Mouse (Mus musculus): Measurements from ENCODE around the gene Btf3. TPM values are rescaled to one million over a fixed set of nuclear protein-coding genes. Genes with fewer than 3 reads are reported as not detected.

Btf3 gene
- polyA plus RNA-seq, 1 experiment from 2014 or later: 326 TPM

DNA sequence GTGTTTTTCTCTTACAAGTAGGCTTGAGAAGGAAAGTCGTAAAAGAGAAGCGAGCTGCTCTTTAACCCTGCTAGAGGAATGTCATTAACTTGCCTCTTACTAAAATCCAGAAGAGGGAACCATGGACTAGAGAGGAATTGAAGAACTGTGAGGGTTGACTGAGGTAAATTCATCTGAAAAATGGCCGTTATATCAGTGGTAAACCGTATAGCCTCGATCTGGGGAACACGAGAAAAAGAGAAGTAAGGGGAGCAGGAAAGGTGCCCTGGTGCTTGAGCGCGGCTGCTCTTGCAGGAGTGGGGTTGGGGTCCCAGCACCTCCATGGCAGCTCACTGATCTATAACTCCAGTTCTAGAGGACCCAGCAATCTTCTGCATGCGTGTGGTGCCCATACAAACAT lies 42.8 kb downstream of the Btf3 start:
- WGBS (ENCODE audit: insufficient replicate concordance): 71% methylated on average over 9 of the region's 9 CpGs
- ATAC-seq (ENCODE audit: insufficient read depth): no peak
- no peak overlapping the region for H3K4me2 ChIP-seq
- peaks cover 37% of the 10 kb centered on the region for H3K36me3 ChIP-seq (replicated peaks)
- H3K27me3 ChIP-seq: no peaks in the 10 kb centered on the region
- peaks cover 9% of the 10 kb centered on the region; the same call in 1 of the 2 replicates for H3K4me1 ChIP-seq (replicated peaks)
- H3K9ac ChIP-seq: no peak overlapping the region
- H3K9me3 ChIP-seq (replicated peaks): no peaks in the 10 kb centered on the region
- H3K27ac ChIP-seq (replicated peaks): no peak overlapping the region
- H3K4me3 ChIP-seq (replicated peaks): no peak overlapping the region

DNA sequence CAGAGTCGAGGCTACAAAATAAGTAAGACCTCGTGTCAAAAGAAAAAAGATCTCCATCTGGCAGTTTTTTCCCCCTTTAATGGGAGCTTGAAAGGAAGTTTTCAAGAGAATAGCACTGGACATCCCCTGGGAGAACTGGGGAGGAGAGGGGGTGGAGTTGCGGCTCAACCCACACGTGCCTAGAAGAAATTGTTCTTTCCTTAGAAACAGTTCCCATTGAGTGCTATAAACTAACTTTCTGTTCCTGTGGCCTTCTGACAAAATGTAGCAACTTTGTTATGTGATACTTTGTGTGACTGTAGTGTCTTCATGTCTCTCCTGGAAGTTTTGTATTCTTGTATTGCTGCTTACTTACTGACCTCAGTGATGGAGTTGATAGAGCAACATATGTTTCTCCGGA lies 52.7 kb downstream of the Btf3 start:
- WGBS (ENCODE audit: insufficient replicate concordance): 20% methylated on average over 5 of the region's 5 CpGs
- peaks cover 26% of the 10 kb centered on the region for H3K4me1 ChIP-seq (replicated peaks)
- no peak for ATAC-seq (ENCODE audit: insufficient read depth)
- peak overlapping the region; percentile 87 for H3K4me3 ChIP-seq (replicated peaks)
- 0 out of 2 replicates have a peak overlapping the region, but pooled peaks have one; percentile 33 for H3K27ac ChIP-seq (replicated peaks)
- H3K4me2 ChIP-seq: peak overlapping the region; percentile 91
- H3K36me3 ChIP-seq (replicated peaks): peaks cover 24% of the 10 kb centered on the region
- H3K9ac ChIP-seq: peak overlapping the region; percentile 84; the same call in 1 of the 2 replicates
- no peaks in the 10 kb centered on the region for H3K27me3 ChIP-seq
- H3K9me3 ChIP-seq (replicated peaks): no peaks in the 10 kb centered on the region

DNA sequence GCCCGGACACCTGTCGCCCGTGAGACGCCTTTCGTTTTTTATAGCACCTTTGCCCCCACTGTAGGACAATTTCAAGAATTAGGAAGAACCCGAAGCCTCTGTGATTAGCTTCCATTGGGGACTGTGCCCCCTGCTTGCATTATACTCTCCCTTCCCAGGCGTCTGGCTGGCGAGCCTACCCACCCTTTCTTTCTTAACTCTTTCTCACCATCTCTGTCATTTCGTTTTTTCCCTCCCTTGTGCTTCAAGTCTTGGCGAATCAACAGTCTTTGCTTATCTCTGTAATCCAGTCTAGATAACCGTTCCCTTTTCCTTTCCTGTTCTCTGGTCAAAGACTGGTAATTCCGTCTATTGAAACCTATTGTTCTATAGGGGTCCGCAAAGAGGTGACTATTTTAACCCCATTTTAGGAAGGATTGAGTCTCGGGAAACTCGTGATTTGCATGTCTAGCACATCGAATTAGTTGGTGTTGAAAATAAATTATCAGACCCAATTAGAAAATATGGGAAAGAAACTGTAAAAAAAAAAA lies 53.3 kb downstream of the Btf3 start:
- WGBS (ENCODE audit: insufficient replicate concordance): under 1% methylated on average over 16 of the region's 16 CpGs
- Histone ChIP-seq H3K9me3 (replicated peaks) (no peaks in the 10 kb centered on the region), H3K9ac (peak overlapping the region; percentile 84), H3K36me3 (replicated peaks) (peaks cover 23% of the 10 kb centered on the region), H3K4me3 (replicated peaks) (peak overlapping the region; percentile 87), H3K27me3 (no peaks in the 10 kb centered on the region), H3K4me1 (replicated peaks) (peaks cover 26% of the 10 kb centered on the region), H3K27ac (replicated peaks) (peak overlapping the region; percentile 93), H3K4me2 (peak overlapping the region; percentile 91)
- ATAC-seq (ENCODE audit: insufficient read depth): peak; percentile 19; the same call in 1 of the 2 replicates

DNA sequence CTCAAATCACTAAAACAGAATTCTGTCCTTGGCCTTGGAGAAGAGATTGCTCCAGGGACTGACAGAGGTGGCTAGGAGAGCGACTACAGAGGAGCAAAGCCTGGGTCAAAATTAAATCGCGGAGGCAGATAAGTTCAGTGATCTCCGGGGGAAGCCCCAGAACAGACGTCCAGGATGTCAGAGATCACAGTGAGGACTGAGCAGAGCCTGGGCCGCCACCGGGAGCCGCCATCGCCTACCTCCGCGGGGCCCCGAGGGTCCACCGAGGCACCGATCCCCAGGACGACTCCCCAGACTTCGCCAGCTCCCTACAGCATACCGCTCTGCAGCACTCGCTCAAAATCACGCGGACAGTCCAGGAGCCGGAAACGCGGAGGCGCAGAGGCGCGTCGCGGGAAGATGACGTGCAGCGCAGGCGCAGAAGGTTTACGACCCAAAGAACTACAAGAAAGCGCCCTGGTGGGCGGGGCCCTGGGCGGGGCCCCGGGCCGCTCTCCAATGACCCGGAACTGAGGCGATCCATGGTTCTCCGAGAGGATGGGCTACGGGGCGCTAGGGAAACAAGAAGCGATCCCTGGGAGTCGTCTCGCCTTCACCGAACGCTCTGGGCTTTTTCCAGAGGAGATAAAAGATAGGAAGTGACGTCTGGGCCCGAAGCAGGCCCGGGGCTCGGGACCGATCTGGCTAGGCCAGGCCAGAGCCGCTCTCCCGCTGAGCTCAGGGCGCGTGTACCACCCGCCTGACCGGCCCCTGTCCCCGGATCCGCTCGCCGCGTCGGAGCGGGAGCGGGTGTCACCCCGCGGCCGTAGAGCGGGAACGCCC lies 54.0 kb downstream of the Btf3 start, which contains the start of the genes Utp15 and Ankra2:
Utp15 (minus strand) TSS at position 406 of the 822 bp plus-strand sequence.
Ankra2 (plus strand) TSS at position 439 of the 822 bp plus-strand sequence.
- peak; percentile 99 for ATAC-seq (ENCODE audit: insufficient read depth)
- WGBS (ENCODE audit: insufficient replicate concordance): under 1% methylated on average over 71 of the region's 71 CpGs
- Histone ChIP-seq H3K27me3 (no peaks in the 10 kb centered on the region), H3K27ac (replicated peaks) (peak within 1 kb of the TSS; percentile 93), H3K4me3 (replicated peaks) (peak within 1 kb of the TSS; percentile 87), H3K9me3 (replicated peaks) (no peaks in the 10 kb centered on the region), H3K4me1 (replicated peaks) (peaks cover 26% of the 10 kb centered on the region), H3K9ac (peak within 1 kb of the TSS; percentile 84), H3K4me2 (peak within 1 kb of the TSS; percentile 91), H3K36me3 (replicated peaks) (peaks cover 28% of the 10 kb centered on the region)

Other genes with a start within 250 kb of the Btf3 start
- gene Arhgef28, start 110.6 kb downstream of the Btf3 start, polyA plus RNA-seq (2015; fragmentation: Nextera tagmentation; extraction: Ambion mirVana): 0.60 and 1.1 TPM in 2 replicates
- gene Utp15, start 54.0 kb downstream of the Btf3 start, polyA plus RNA-seq (2015; fragmentation: Nextera tagmentation; extraction: Ambion mirVana): 11.0 and 12.0 TPM in 2 replicates
- 6.8 and 7.5 TPM in 2 replicates for gene Ankra2, start 53.9 kb downstream of the Btf3 start, polyA plus RNA-seq (2015; fragmentation: Nextera tagmentation; extraction: Ambion mirVana)
- gene Gm21976, start 37.1 kb downstream of the Btf3 start, polyA plus RNA-seq (2015; fragmentation: Nextera tagmentation; extraction: Ambion mirVana): not detected in 2 replicates
- not detected in 2 replicates for gene Foxd1, start 37.2 kb upstream of the Btf3 start, polyA plus RNA-seq (2015; fragmentation: Nextera tagmentation; extraction: Ambion mirVana)
- gene Gm10320, start 175.0 kb upstream of the Btf3 start, polyA plus RNA-seq (2015; fragmentation: Nextera tagmentation; extraction: Ambion mirVana): 0.69 and 1.3 TPM in 2 replicates

All from liver, embryonic 15.5 days (tissue).